Mouse (Mus musculus) lung, postnatal 10 days (tissue): Measurements from ENCODE around the gene Foxe1.

Experiments
- DNase-seq: peaks from one replicate; pipeline ENCODE4 v3.0.0; 2021

The Foxe1 gene

GRCm38 (mm10) chr4:46348897-46349296, 5.5 kb downstream of the Foxe1 start:
- no peak for DNase-seq

- DNase-seq, result no peak
These were observed 6.1 kb downstream of the Foxe1 start for GRCm38 (mm10) chr4:46349530-46349929.

- no peak for DNase-seq
These were observed 9.6 kb downstream of the Foxe1 start for GRCm38 (mm10) chr4:46353045-46353444.

GRCm38 (mm10) chr4:46356351-46357133, 13.1 kb downstream of the Foxe1 start:
- DNase-seq, result peak; percentile 71

- DNase-seq, result no peak
These were observed 16.3 kb downstream of the Foxe1 start for GRCm38 (mm10) chr4:46359539-46360253.

GRCm38 (mm10) chr4:46361258-46361657, 17.8 kb downstream of the Foxe1 start:
- DNase-seq, result no peak

- DNase-seq, result no peak
These were observed 21.0 kb downstream of the Foxe1 start for GRCm38 (mm10) chr4:46364360-46364759.

GRCm38 (mm10) chr4:46367487-46367959, 24.1 kb downstream of the Foxe1 start:
- DNase-seq, result no peak

GRCm38 (mm10) chr4:46369070-46369469, 25.7 kb downstream of the Foxe1 start:
- no peak for DNase-seq

GRCm38 (mm10) chr4:46370406-46370805, 27.0 kb downstream of the Foxe1 start:
- DNase-seq, result peak; percentile 17

- peak; percentile 79 for DNase-seq
These were observed 27.6 kb downstream of the Foxe1 start for GRCm38 (mm10) chr4:46371030-46371429.

GRCm38 (mm10) chr4:46374455-46374854, 31.0 kb downstream of the Foxe1 start:
- peak; percentile 41 for DNase-seq

GRCm38 (mm10) chr4:46374869-46375368, 31.5 kb downstream of the Foxe1 start:
- peak; percentile 91 for DNase-seq

GRCm38 (mm10) chr4:46388556-46388955, 45.1 kb downstream of the Foxe1 start:
- DNase-seq, result no peak

GRCm38 (mm10) chr4:46389013-46389611, 45.7 kb downstream of the Foxe1 start, which contains the start of gene Trmo:
TSS of gene Trmo (minus strand) at chr4:46389437.
- peak; percentile 96 for DNase-seq

GRCm38 (mm10) chr4:46389612-46390341, 46.4 kb downstream of the Foxe1 start:
- peak; percentile 34 for DNase-seq

- peak; percentile 92 for DNase-seq
These were observed 47.1 kb downstream of the Foxe1 start for GRCm38 (mm10) chr4:46390390-46390970.

- no peak for DNase-seq
These were observed 51.0 kb downstream of the Foxe1 start for GRCm38 (mm10) chr4:46394388-46394787.

GRCm38 (mm10) chr4:46395736-46396135, 52.3 kb downstream of the Foxe1 start:
- DNase-seq, result peak; percentile 10
